Mouse (Mus musculus) stomach, embryonic 14.5 days (tissue): ENCODE results near the gene Por. TPM values are rescaled to one million over a fixed set of nuclear protein-coding genes. Genes with fewer than 3 reads are reported as not detected.

ENCODE experiments used
- ATAC-seq: fragments of 200-750 bp; cut with Nextera tagmentation; 2 replicates; pipeline ENCODE4 v1.8.0; 2017; ENCODE audit warnings: low read depth, moderate TSS enrichment; ENCODE audit not compliant: insufficient number of reproducible peaks, insufficient read depth, low FRiP score
- H3K27ac ChIP-seq: fragments of 300-500 bp; sonication (generic); 2 replicates; pipeline ENCODE4 v1.5.1; 2014; ENCODE audit warnings: mild to moderate bottlenecking, low read length, moderate library complexity, mixed read lengths
- H3K27me3 ChIP-seq: fragments of 300-500 bp; sonication (generic); 2 replicates; pipeline ENCODE4 v1.6.1; 2014; ENCODE audit warnings: low read length, control low read depth, mixed read lengths; ENCODE audit not compliant: control insufficient read depth, insufficient read depth
- H3K36me3 ChIP-seq: fragments of 300-500 bp; sonication (generic); 2 replicates; pipeline ENCODE4 v1.6.1; 2014; ENCODE audit warnings: mild to moderate bottlenecking, control low read depth, low read length, moderate library complexity, mixed read lengths; ENCODE audit not compliant: control insufficient read depth, insufficient read depth
- H3K4me1 ChIP-seq: fragments of 300-500 bp; sonication (generic); 2 replicates; pipeline ENCODE4 v1.6.1; 2014; ENCODE audit warnings: low read length, control low read depth, mixed read lengths; ENCODE audit not compliant: control insufficient read depth, insufficient read depth
- H3K4me2 ChIP-seq: fragments of 300-500 bp; sonication (generic); replicated peaks from 2 replicates; pipeline ENCODE4 v1.6.1; 2014; ENCODE audit warnings: low read depth, low read length, control low read depth
- H3K4me3 ChIP-seq: fragments of 300-500 bp; sonication (generic); 2 replicates; pipeline ENCODE4 v1.5.1; 2014; ENCODE audit warnings: low read depth, low read length, control low read depth
- H3K9ac ChIP-seq: fragments of 300-500 bp; sonication (generic); replicated peaks from 2 replicates; pipeline ENCODE4 v1.6.1; 2014; ENCODE audit warnings: low read depth, mild to moderate bottlenecking, control low read depth, low read length, moderate library complexity, mixed read lengths
- H3K9me3 ChIP-seq: fragments of 300-500 bp; sonication (generic); 2 replicates; pipeline ENCODE4 v1.6.1; 2016; ENCODE audit warnings: low read depth, low read length, control low read depth; ENCODE audit not compliant: control insufficient read depth
- WGBS: fragments of 180-500 bp; shearing (Covaris S2); extraction: QIAGEN DNeasy Blood & Tissue Kit; methylation state at CpG from one replicate; pipeline ENCODE4 v1.1.7; 2014; 5-methylcytosine and 5-hydroxymethylcytosine counted together
- polyA plus RNA-seq: library from polyadenylated mRNA; unstranded; fragments of >200 nt; fragmentation: Nextera tagmentation; extraction: Ambion mirVana; gene quantifications from 2 replicates; pipeline ENCODE4 v1.2.1, GENCODE M21; 2014

Por gene
- polyA plus RNA-seq, 1 experiment from 2014 or later, result 70.5 TPM

- ATAC-seq, result no peak
- Histone ChIP-seq H3K27ac (no peak overlapping the region), H3K4me3 (no peak overlapping the region), H3K36me3 (no peaks in the 10 kb centered on the region), H3K27me3 (no peaks in the 10 kb centered on the region), H3K9ac (no peak overlapping the region), H3K9me3 (no peaks in the 10 kb centered on the region), H3K4me2 (no peak overlapping the region), H3K4me1 (no peaks in the 10 kb centered on the region)
- WGBS, result 59% methylated on average over 4 of the region's 4 CpGs
These were observed 9.9 kb upstream of the Por start for GRCm38 (mm10) chr5:135659956-135660355.

GRCm38 (mm10) chr5:135660535-135660934 lies 9.3 kb upstream of the Por start:
- WGBS, result 88% methylated on average over 7 of the region's 7 CpGs
- Histone ChIP-seq H3K4me2 (no peak overlapping the region), H3K9me3 (no peaks in the 10 kb centered on the region), H3K4me1 (no peaks in the 10 kb centered on the region), H3K27me3 (no peaks in the 10 kb centered on the region), H3K36me3 (no peaks in the 10 kb centered on the region), H3K27ac (no peak overlapping the region), H3K9ac (no peak overlapping the region), H3K4me3 (no peak overlapping the region)
- ATAC-seq, result no peak

DNA sequence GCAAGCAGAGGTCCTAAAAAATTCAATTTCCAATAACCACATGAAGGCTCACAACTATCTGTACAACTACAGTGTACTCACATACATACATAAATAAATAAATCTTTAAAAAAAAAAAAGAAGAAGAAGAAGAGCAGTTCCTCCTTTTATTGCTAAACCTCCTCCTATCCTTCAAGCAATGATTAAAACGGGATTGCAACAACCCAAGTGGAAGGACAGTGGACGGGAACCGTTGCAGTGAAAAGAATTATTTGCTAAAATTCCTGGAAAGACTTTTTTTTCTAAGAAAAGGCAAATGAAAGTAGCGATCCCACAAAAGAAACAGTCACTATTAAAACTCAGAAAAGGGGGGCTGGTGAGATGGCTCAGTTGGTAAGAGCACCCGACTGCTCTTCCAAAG lies 2.9 kb upstream of the Por start:
- no peak overlapping the region for H3K4me2 ChIP-seq
- ATAC-seq, result no peak
- no peaks in the 10 kb centered on the region for H3K27me3 ChIP-seq
- H3K9ac ChIP-seq, result no peak overlapping the region
- no peak overlapping the region for H3K27ac ChIP-seq
- 88% methylated on average over 5 of the region's 5 CpGs for WGBS
- no peaks in the 10 kb centered on the region for H3K36me3 ChIP-seq
- no peaks in the 10 kb centered on the region for H3K9me3 ChIP-seq
- no peaks in the 10 kb centered on the region for H3K4me1 ChIP-seq
- no peak overlapping the region for H3K4me3 ChIP-seq

DNA sequence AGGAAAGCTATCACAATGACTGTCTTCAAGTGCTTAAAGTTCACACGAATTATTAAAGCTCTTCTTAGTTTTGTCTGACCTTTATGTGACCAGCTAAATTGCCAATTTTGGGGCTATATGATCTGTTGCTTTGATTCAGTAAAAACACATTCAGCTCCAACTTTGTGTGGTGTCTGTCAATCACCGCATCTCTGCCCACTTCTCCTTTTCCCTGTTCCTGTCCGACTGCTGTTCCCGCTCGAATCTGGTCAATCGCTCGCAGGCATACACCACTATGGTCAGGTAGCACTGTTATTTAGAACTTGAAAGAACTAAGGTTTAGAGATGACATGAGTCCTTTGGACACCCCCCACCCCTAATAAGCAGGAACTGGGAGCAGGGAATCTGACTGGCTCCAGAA lies 1.8 kb upstream of the Por start:
- Histone ChIP-seq H3K9ac (no peak overlapping the region), H3K4me2 (no peak overlapping the region), H3K4me3 (no peak overlapping the region), H3K27me3 (no peaks in the 10 kb centered on the region), H3K27ac (no peak overlapping the region), H3K36me3 (no peaks in the 10 kb centered on the region), H3K4me1 (no peaks in the 10 kb centered on the region), H3K9me3 (no peaks in the 10 kb centered on the region)
- WGBS, result 86% methylated on average over 7 of the region's 7 CpGs
- no peak for ATAC-seq

GRCm38 (mm10) chr5:135670881-135671280 lies 1.0 kb downstream of the Por start:
- ATAC-seq, result no peak
- no peaks in the 10 kb centered on the region for H3K9me3 ChIP-seq
- no peak overlapping the region for H3K27ac ChIP-seq
- peaks cover 9% of the 10 kb centered on the region; the same call in 1 of the 2 replicates for H3K4me1 ChIP-seq
- H3K4me2 ChIP-seq, result no peak overlapping the region
- H3K27me3 ChIP-seq, result no peaks in the 10 kb centered on the region
- no peak overlapping the region for H3K9ac ChIP-seq
- H3K4me3 ChIP-seq, result no peak overlapping the region
- no peaks in the 10 kb centered on the region for H3K36me3 ChIP-seq
- 69% methylated on average over 2 of the region's 2 CpGs for WGBS

GRCm38 (mm10) chr5:135672509-135672908 lies 2.7 kb downstream of the Por start:
- Histone ChIP-seq H3K4me1 (peaks cover 9% of the 10 kb centered on the region; the same call in 1 of the 2 replicates), H3K4me2 (no peak overlapping the region), H3K4me3 (no peak overlapping the region), H3K9me3 (no peaks in the 10 kb centered on the region), H3K27me3 (no peaks in the 10 kb centered on the region), H3K27ac (no peak overlapping the region), H3K9ac (no peak overlapping the region), H3K36me3 (no peaks in the 10 kb centered on the region)
- 61% methylated on average over 4 of the region's 4 CpGs for WGBS
- no peak for ATAC-seq

DNA sequence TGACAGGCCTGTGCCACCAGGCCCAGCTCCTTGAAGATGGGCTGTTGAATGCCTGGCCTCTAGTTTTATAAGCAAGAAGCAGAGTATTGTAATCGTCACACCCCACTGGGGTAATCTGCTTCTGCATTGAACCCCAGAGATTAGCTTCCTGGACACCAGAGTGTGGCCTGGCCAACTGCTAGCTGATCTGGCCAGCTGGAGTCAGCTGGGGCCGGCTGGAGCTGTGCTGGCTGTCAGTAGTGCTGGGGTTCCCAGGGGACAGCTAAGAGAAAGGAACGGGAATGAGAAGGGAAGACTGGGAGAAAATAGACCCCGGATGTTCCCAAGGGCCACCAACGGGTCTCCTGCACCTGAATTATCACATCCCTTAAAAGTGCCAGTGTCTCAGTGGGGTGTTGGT lies 3.1 kb downstream of the Por start:
- Histone ChIP-seq H3K9me3 (no peaks in the 10 kb centered on the region), H3K4me3 (no peak overlapping the region), H3K27me3 (no peaks in the 10 kb centered on the region), H3K36me3 (no peaks in the 10 kb centered on the region), H3K4me2 (no peak overlapping the region), H3K4me1 (peaks cover 9% of the 10 kb centered on the region; the same call in 1 of the 2 replicates), H3K27ac (no peak overlapping the region), H3K9ac (no peak overlapping the region)
- WGBS, result 64% methylated on average over 5 of the region's 5 CpGs
- no peak for ATAC-seq

- Histone ChIP-seq H3K4me1 (peaks cover 9% of the 10 kb centered on the region; the same call in 1 of the 2 replicates), H3K27ac (no peak overlapping the region), H3K27me3 (no peaks in the 10 kb centered on the region), H3K9ac (no peak overlapping the region), H3K36me3 (no peaks in the 10 kb centered on the region), H3K9me3 (no peaks in the 10 kb centered on the region), H3K4me3 (no peak overlapping the region), H3K4me2 (no peak overlapping the region)
- 36% methylated on average over 3 of the region's 3 CpGs for WGBS
- ATAC-seq, result no peak
These were observed 4.5 kb downstream of the Por start for GRCm38 (mm10) chr5:135674349-135674775.

DNA sequence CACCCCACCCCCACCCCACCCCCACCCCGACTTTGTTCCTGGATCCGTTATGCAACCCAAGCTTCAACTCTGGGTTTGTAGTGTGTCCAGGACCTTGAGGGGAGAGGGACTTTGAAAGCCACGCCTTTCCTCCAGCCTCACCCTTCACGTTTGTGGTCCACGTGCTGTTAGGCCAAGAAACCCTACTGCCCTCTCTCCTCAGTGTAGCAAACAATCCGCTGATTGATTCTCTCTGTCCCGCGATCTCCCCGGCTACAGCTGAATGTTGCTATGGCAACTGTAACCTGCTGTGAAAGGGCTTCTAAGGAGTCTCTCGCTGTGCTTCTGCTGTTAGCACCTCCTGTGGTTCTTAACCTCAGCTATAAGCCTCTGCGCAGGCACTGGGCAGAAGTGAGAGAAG lies 5.0 kb downstream of the Por start:
- no peak overlapping the region for H3K27ac ChIP-seq
- no peak overlapping the region for H3K9ac ChIP-seq
- H3K4me1 ChIP-seq, result peaks cover 9% of the 10 kb centered on the region; the same call in 1 of the 2 replicates
- peak overlapping the region; percentile 18 for H3K4me2 ChIP-seq
- no peak overlapping the region for H3K4me3 ChIP-seq
- no peaks in the 10 kb centered on the region for H3K27me3 ChIP-seq
- no peaks in the 10 kb centered on the region for H3K36me3 ChIP-seq
- WGBS, result 3% methylated on average over 10 of the region's 11 CpGs
- ATAC-seq, result peak; percentile 54; the same call in 1 of the 2 replicates
- H3K9me3 ChIP-seq, result no peaks in the 10 kb centered on the region
